Mouse (Mus musculus) layer of hippocampus, adult 2 months (tissue): Measurements from ENCODE around the gene Med12l. TPM values are rescaled to one million over a fixed set of nuclear protein-coding genes. Genes with fewer than 3 reads are reported as not detected.
A peak's percentile ranks its signal among the peaks of the same experiment; 100 is the strongest.

Experiments
- DNase-seq, 2 experiments: peaks; one replicate each; pipeline ENCODE4 v3.0.0; 2022; ENCODE audit warnings: low spot score in 2 of 2
- H3K27ac ChIP-seq: fragments of 200-600 bp; 2 replicates; pipeline ENCODE4 v1.8.1; 2022
- H3K4me3 ChIP-seq: fragments of 200-600 bp; 2 replicates; pipeline ENCODE4 v1.8.1; 2022; ENCODE audit warnings: mild to moderate bottlenecking
- CTCF ChIP-seq: fragments of 200-600 bp; conservative IDR thresholded peaks from 2 replicates; pipeline ENCODE4 v1.8.1; 2022; ENCODE audit warnings: antibody characterized with exemption, mild to moderate bottlenecking, moderate library complexity
- total RNA-seq, 2 experiments: library from RNA; stranded (reverse); gene quantifications; 2 replicates each; pipeline ENCODE4 v1.2.3; 2021

Med12l gene
- total RNA-seq, 2 experiments from 2014 or later, result 54.2 to 61.6 TPM

DNA sequence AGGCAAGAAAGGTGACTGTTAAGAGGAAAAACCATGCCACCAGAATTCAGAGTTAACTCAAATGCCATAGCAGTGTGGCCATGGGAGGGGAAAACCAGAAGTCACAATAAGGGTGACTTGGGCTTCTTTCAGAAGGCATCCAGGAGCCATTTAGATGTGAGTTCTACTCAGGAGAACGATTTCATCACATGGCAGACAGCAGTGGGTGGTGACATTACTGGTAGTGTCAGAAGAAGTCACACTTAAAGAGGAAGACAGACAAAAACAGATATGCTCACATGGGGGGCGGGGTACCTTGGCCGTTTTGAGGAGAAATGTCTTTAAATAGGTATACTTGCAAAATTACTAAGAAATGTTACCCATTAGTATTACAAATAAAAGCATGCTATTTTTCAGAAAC lies 258.4 kb downstream of the Med12l start:
- no peak for DNase-seq
- H3K4me3 ChIP-seq, result no peak overlapping the region
- peak overlapping the region; percentile 76; the same call in 1 of the 2 replicates for H3K27ac ChIP-seq
- TF ChIP-seq CTCF, result no peak

DNA sequence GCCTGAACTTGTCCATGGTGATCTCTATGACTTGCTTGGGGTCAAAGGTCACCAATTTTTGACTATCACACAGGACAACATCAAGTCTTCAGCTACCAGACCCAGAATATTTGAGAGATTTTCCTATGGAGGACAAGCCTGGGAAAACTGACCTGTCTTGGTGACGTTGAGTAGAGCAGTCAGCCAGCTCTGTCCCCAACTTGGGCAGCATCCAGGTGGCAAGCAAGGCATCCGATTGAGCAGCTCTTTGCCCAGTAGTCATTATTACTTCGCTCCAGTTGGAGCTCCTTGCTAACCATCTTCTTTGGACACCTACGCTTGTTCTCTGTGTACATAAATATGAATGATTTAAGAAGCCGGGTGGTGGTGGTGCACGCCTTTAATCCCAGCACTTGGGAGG lies 265.2 kb downstream of the Med12l start:
- H3K27ac ChIP-seq, result no peak overlapping the region
- no peak overlapping the region for H3K4me3 ChIP-seq
- DNase-seq, result no peak
- TF ChIP-seq CTCF, result no peak

DNA sequence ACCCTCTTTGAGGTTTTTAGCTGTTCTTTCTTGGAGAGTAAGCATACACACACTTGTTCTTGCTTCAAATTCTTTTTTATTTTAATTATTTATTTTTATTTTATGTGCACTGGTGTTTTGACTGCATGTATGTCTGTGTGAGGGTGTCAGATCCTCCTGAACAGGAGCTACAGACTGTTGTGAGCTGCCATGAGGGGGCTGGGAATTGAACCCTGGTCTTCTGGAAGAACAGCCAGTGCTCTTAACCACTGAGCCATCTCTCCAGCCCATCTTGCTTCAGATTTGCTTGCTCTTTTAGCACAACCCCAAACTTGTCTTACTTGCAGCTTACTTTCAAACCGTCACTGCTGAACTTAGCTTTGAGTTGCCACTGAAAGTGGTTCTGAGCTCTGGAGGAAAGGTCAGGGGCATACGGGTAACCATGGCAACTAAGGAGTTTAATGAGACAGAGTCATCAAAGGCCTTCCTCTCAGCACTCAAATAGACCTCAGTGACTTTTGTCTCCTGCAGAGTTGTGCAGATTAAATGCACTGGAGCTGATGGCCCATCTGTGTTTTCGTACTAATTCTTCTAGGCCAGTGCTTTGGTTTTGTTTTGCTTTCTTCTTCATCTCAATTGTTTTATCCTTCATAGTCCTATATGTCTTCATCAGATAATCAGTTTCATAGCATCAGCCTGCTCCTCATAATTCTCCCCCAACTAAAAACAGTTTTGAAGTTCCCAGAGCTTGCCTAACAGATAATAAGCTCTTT lies 272.1 kb downstream of the Med12l start:
- no peak overlapping the region for H3K27ac ChIP-seq
- no peak for TF ChIP-seq CTCF
- no peak overlapping the region for H3K4me3 ChIP-seq
- DNase-seq, result peak in 1 of 2 experiments; percentile 7

DNA sequence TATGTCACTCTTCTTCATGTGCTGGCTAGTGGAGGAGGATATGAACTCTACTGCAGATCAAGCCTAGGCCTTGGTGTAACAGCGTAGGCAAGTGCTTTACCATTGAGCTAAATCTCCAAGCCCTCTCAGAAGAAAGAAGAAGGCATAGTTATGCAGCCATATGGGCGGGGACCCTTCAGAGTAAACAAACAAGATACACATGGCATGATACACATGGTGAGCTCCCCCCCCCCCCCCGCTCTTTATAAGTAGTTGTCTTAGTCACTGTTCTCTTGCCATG lies 272.6 kb downstream of the Med12l start:
- no peak for TF ChIP-seq CTCF

DNA sequence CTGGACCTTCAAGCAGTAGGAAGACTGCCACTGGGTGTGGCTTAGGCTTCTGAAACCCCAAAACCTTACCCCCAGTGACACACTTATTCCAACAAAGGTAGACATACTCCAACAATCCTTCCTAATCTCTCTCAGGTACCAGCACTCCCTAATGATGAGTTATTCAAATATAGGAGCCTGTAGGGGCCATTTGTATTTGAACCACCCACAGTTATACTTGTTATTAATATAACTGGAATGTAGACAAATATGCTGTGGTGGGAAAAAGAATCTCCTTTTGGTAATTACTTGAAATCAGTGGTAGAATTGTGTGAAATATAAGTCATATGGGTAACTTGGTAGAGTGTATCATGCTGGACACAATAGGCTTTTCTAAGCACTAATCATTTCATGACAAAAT lies 273.0 kb downstream of the Med12l start:
- no peak for TF ChIP-seq CTCF
- DNase-seq, result no peak
- Histone ChIP-seq H3K27ac (no peak overlapping the region), H3K4me3 (no peak overlapping the region)

More for the DNA sequence above, 272.6 kb downstream of the Med12l start:
- H3K4me3 ChIP-seq, result no peak overlapping the region
- no peak for DNase-seq
- no peak overlapping the region for H3K27ac ChIP-seq

DNA sequence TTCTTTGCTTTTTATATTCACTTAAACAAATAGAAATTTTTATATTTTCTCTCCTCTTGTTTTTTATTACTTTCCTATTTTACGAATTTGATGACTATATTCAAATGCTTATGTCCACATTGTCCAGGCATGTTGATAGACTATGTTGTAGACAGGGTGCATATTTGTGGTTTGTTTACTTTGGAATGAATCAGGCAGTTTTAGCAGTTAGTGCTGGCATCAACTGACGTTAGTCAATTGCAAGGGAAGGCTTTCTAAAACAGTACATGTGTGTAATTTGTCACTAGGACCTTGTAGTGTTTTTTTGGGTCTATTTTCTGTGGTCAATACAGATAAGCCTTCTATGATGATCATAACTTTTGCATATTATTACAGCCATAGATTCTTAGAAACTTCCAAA lies 284.9 kb downstream of the Med12l start:
- Histone ChIP-seq H3K27ac (no peak overlapping the region), H3K4me3 (no peak overlapping the region)
- TF ChIP-seq CTCF, result no peak
- DNase-seq, result peak in 1 of 2 experiments; percentile 1

DNA sequence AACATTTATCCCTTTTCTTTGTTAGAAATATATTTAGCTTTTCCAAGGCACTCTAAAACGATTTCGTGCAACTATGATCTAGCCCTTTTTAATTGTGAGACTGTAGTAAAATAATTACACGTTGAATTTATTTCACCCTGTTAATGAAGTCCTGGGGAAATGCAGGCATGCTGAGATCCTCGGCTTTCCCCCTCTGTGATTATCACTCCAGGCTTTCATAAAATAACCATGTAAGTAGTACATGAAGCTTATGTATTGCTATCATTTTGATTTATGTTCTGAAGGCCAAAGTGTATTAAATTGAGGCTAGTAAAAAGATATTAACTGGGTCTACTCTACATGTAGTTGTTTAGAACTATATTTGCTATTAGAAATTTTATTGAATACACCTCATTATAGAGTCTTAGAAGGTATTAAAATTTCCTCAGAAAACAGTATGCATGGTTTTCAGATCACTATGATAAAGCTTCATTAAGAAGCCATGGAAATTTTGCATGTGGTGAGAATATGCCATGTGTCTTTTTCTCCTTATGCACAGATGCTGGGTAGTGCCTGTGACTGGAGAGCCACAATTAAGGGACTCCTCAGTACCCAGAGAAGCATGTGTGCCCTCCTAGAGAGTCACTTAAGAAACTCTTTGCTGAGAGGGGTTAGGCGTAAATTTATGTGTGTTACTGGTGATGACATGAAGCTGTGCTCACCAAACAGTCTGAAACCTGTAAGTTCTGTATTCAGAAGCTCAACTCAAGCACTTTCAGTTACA lies 288.0 kb downstream of the Med12l start:
- no peak for DNase-seq
- no peak for TF ChIP-seq CTCF
- H3K4me3 ChIP-seq, result no peak overlapping the region

DNA sequence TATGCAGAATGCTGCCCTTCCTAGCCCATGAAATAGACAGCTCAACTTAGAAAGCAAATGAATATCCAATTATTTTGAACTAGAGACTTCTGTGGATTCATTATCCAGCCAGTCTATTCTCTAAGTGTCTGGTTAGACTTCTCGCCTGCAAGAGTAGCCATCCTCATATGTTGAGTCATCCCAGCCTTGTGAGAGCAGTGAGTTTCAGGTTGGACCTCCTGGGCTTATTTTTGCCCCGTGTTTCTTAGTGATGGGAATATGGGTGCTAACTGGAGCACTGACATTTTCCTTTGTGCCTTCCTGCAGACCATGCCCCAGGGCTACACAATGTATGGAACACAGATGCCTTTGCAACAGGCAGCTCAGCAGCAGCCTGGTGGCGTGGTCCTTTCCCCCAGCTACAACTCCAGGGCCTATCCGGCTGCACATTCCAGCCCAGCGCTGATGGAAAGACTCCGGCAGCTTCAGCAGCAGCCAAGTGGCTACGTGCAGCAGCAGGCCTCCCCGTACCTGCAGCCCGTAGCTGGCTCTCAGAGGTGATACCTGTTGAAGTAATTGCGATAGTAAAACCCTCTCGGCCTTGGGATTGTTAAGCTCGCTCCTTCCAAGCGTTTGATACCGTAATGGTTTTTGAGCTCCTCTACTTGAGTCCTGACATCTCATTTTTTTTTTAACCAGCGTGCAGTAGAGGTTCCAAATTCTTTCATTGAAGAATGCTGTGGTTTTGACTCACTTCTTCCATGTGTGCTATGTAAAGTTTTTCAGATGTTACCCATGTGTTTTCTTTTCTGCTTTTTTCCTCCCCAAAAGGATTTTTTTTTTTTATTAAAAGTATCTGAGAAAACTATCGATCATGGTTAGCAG lies 290.3 kb downstream of the Med12l start:
- no peak overlapping the region for H3K4me3 ChIP-seq
- no peak for TF ChIP-seq CTCF
- H3K27ac ChIP-seq, result no peak overlapping the region
- no peak for DNase-seq

More for the DNA sequence above, 288.0 kb downstream of the Med12l start:
- H3K27ac ChIP-seq, result no peak overlapping the region

DNA sequence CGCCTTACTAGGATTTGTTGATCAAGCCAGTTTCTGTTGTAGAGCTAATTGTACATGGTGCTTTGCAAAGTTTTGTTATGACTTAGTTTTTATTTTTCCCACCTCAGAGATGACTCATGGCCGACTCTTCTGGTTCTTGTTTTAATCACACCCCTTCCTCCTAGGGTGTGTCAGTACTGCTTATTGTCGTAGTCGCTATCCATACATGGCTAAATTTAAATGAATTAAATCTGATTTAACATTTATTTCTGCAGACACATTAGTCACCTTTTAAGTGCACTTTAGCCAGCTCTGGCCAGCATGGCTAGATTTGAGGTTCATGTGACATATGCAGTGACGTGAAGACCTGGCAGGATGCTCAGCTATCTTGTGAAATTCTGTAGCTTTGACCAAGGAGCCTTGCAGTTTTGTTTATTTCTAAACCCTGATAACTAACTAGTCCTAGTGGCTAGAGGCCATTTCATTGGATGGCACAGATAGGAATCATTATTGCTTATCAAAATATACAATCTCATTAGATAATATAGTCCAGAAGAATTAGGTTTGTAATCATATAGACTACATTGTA lies 291.0 kb downstream of the Med12l start:
- DNase-seq, result no peak
- H3K4me3 ChIP-seq, result no peak overlapping the region
- no peak overlapping the region for H3K27ac ChIP-seq
- TF ChIP-seq CTCF, result no peak

DNA sequence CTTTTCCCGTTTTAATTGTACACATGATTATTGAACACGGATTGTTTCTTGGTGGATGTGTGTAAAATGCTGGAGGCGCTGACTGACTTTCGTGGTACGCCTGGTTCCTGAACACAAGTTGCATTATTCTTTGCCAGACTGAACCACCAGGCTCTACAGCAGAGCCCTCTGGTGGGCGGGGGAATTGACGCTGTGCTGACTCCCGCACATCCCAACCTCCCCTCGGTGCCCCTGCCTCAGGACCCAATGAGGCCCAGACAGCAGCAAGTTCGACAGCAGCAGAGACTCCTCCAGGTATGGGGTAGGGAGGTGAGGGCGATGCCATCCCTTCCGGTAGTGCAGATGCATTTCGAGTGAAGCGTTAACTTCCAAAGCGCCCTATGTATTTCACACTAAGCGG lies 292.0 kb downstream of the Med12l start:
- TF ChIP-seq CTCF, result no peak
- no peak for DNase-seq
- no peak overlapping the region for H3K4me3 ChIP-seq
- H3K27ac ChIP-seq, result no peak overlapping the region

DNA sequence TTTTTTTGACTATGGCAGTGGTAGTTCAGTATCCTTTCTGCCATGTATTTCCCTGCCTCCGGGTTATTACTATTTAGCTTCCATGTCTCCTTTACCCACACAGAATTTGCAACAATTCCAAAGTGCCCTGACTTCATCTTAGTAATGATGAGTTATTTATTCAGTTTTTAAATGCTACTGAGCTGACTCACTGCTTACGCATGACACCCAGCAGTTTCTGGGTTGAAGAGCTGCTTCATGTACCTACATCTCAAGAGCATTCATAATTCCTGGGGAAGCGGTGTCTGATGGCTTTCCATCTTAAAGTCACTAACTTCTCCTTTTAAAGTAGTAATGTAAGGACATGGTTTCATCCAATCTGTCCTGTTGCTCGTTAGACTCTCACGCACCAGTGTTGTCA lies 299.3 kb downstream of the Med12l start:
- DNase-seq, result no peak
- Histone ChIP-seq H3K4me3 (no peak overlapping the region), H3K27ac (no peak overlapping the region)
- no peak for TF ChIP-seq CTCF

DNA sequence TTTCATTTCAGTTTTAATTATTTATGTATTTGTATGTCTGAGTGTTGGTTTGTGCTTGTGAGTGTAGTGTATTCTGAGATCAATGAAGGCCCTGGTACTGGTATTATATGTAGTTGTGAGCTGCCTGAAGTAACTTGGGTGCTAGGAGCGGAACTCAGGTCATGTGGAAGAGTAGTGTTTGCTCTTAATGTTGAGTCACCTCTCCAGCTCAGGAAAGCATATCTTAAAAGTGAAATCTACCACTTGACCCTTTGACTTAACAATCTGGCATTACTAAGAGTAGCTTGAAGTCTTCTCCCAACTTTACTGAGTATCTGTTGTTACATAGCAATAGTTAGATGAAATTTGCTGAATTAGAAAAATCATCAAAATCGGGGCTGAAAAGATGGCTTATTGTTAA lies 299.9 kb downstream of the Med12l start:
- TF ChIP-seq CTCF, result no peak
- Histone ChIP-seq H3K4me3 (no peak overlapping the region), H3K27ac (no peak overlapping the region)
- DNase-seq, result no peak

DNA sequence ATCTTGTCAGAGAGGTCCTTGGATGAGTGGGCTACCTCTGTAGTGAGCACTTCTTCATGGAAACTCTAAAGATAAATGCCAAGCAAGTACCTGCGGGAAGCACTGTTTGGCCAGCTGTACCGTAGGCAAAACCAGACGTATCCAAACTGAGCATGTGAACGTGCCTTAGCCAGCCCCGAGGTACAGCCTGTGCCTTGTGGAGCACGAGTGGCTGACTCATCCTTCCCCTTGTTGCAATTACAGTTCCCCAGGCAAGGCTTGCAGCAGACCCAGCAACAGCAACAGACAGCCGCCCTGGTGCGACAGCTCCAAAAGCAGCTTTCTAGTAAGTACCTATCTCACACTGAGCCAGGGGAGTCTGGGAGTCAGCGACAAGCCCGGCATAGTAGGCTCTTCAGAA lies 307.0 kb downstream of the Med12l start:
- TF ChIP-seq CTCF, result no peak
- no peak overlapping the region for H3K4me3 ChIP-seq

More for the DNA sequence above, 307.0 kb downstream of the Med12l start:
- H3K27ac ChIP-seq, result peak overlapping the region; percentile 75
- peak; percentile 56 to 59 for DNase-seq
